Mouse (Mus musculus) layer of hippocampus, adult 6 months (tissue): ENCODE measurements around the gene Zscan10. TPM values are rescaled to one million over a fixed set of nuclear protein-coding genes. Genes with fewer than 3 reads are reported as not detected.

Source experiments
- long read RNA-seq, 2 experiments: library from polyadenylated mRNA; unstranded; transcript quantifications; one replicate each; pipeline ENCODE4 v2.0.0; 2019 to 2020
- polyA plus RNA-seq: library from polyadenylated mRNA; unstranded; fragments of <200 nt; fragmentation: Nextera tagmentation; gene quantifications from 2 replicates; pipeline ENCODE4 v1.2.3, GENCODE M21; 2021

Zscan10 gene
- 0.08 and 0.20 TPM in 2 replicates for polyA plus RNA-seq
- long read RNA-seq, experiment 1 = 0 reads
- long read RNA-seq, experiment 2 = 0 reads

GRCm38 (mm10) chr17:23600641-23601622, at the start of gene Zscan10:
Zscan10 (plus strand) TSS chr17:23600856.

GRCm38 (mm10) chr17:23563595-23564367, 36.9 kb upstream of the Zscan10 start, which contains the start of gene Zfp213:
Zfp213 (minus strand) TSS chr17:23564238.

GRCm38 (mm10) chr17:23598582-23599552, 1.8 kb upstream of the Zscan10 start, which contains the start of gene Zfp13:
Zfp13 (minus strand) TSS chr17:23599487.

GRCm38 (mm10) chr17:23644613-23645495, 44.2 kb downstream of the Zscan10 start, which contains the start of gene Mmp25:
Mmp25 (minus strand) TSS chr17:23645277.

GRCm38 (mm10) chr17:23660117-23660875, 59.6 kb downstream of the Zscan10 start, which contains the start of gene Bicdl2:
Bicdl2 (plus strand) TSS chr17:23660506.

Other genes starting within 250 kb of the Zscan10 start
- not detected in 2 replicates for gene Vmn2r116, start 216.3 kb upstream of the Zscan10 start, polyA plus RNA-seq
- not detected in 2 replicates for gene Vmn2r117, start 121.2 kb upstream of the Zscan10 start, polyA plus RNA-seq
- gene Zfp213, start 36.6 kb upstream of the Zscan10 start, polyA plus RNA-seq = 8.9 and 9.0 TPM in 2 replicates
- gene Zfp13, start 1.4 kb upstream of the Zscan10 start, polyA plus RNA-seq = 13.2 and 14.6 TPM in 2 replicates
- 0.10 and 0.13 TPM in 2 replicates for gene Mmp25, start 44.4 kb downstream of the Zscan10 start, polyA plus RNA-seq
- not detected in 2 replicates for gene Bicdl2, start 59.6 kb downstream of the Zscan10 start, polyA plus RNA-seq
- 225 and 235 TPM in 2 replicates for gene Hcfc1r1, start 72.7 kb downstream of the Zscan10 start, polyA plus RNA-seq
- gene Thoc6, start 73.0 kb downstream of the Zscan10 start, polyA plus RNA-seq = 8.1 and 9.0 TPM in 2 replicates
- 3.6 and 6.5 TPM in 2 replicates for gene Tnfrsf12a, start 76.6 kb downstream of the Zscan10 start, polyA plus RNA-seq
- 0.13 TPM in 1 of 2 replicates, not detected in the other for gene Cldn6, start 78.4 kb downstream of the Zscan10 start, polyA plus RNA-seq
- 0.15 and 0.95 TPM in 2 replicates for gene Cldn9, start 83.2 kb downstream of the Zscan10 start, polyA plus RNA-seq
- not detected in 2 replicates for gene 1520401A03Rik, start 121.9 kb downstream of the Zscan10 start, polyA plus RNA-seq
- gene Pkmyt1, start 125.5 kb downstream of the Zscan10 start, polyA plus RNA-seq = 1.6 and 2.2 TPM in 2 replicates
- gene Paqr4, start 140.0 kb downstream of the Zscan10 start, polyA plus RNA-seq = 106 and 116 TPM in 2 replicates
- 0.60 and 0.85 TPM in 2 replicates for gene Kremen2, start 145.0 kb downstream of the Zscan10 start, polyA plus RNA-seq
- gene Flywch1, start 170.7 kb downstream of the Zscan10 start, polyA plus RNA-seq = 256 and 293 TPM in 2 replicates
- gene Flywch2, start 185.2 kb downstream of the Zscan10 start, polyA plus RNA-seq = 22.4 and 25.0 TPM in 2 replicates
- gene Srrm2, start 189.7 kb downstream of the Zscan10 start, polyA plus RNA-seq = 297 and 334 TPM in 2 replicates
- 1,710 and 1,770 TPM in 2 replicates for gene Elob, start 228.3 kb downstream of the Zscan10 start, polyA plus RNA-seq
- gene Prss33, start 235.2 kb downstream of the Zscan10 start, polyA plus RNA-seq = not detected in 2 replicates
- not detected in 2 replicates for gene Prss32, start 243.0 kb downstream of the Zscan10 start, polyA plus RNA-seq
- gene Prss41, start 243.3 kb downstream of the Zscan10 start, polyA plus RNA-seq = 0.08 and 0.48 TPM in 2 replicates